8 mouse cellular contexts compared by ENCODE assay signal in the genomic region with DNA sequence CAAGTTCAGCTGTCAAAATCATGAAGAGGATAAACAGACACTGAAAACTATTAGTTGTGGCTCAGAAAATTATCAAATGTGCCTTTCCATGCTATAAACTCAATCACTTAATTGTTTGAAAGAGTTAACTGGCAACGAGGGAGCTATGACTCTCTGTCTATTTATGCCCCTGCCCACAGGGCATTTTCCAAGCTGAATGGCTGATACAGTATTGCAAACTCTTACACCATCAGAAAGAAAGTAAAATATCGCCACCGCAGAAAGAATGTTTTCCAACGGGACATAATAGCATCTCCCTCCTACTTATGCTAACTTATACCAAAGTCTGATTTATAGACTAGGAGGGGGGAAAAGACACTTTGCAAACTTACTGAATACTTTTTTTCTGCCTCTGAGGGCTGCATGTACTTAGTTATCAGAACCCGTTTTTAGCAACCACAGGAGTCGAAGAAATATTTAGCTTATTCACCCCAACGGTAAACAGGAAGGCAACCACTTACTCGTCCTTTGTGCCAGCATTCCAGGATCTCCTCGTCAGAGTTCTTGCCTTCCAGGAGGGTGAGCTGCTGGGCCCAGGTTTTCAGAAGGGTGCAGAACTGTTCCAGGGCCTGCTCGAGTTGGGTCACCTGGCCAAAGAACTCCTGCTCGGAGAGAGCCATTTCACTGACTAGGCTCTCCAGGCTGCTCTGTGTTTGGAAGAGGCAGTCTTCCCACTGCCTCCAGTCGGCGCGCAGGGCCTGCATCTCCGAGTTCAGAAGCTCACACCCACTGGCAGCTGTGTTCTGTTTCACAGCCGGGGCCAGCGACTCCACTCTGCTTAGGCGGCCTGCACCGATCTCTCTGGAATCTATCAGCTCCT.
DNase-seq lines count a peak whose midpoint lies in the region; ATAC-seq and TF ChIP-seq lines count a peak whose summit lies in the region.

No protein-coding gene starts in this region.

- H3K4me2 ChIP-seq in hindbrain, embryonic 14.5 days (replicated peaks), result no peak overlapping the region; the same call in 1 of the 2 replicates

- H3K4me1 ChIP-seq in hindbrain, embryonic 14.5 days (replicated peaks; ENCODE audit: control insufficient read depth, insufficient read depth, low read length), result 0 out of 2 replicates have a peak, but pooled peaks cover 4% of the 10 kb centered on the region

- H3K36me3 ChIP-seq in C2C12 (ENCODE audit: control insufficient read depth, insufficient read depth), result no peaks in the 10 kb centered on the region
- H3K36me3 ChIP-seq in hindbrain, embryonic 14.5 days (replicated peaks; ENCODE audit: control insufficient read depth, insufficient read depth), result no peaks in the 10 kb centered on the region

- no peak for TF ChIP-seq CTCF in C2C12 (IDR thresholded peaks at IDR 0.05; ENCODE audit: control insufficient read depth, insufficient read depth, insufficient read length)
- TF ChIP-seq CTCF in gastrocnemius, adult 2 months (IDR thresholded peaks at IDR 0.05), result peak; percentile 62

- H3K27ac ChIP-seq in gastrocnemius, adult 2 months, result peak overlapping the region; percentile 93
- peak overlapping the region; percentile 38; the same call in 1 of the 2 replicates for H3K27ac ChIP-seq in hindbrain, embryonic 14.5 days

- DNase-seq in embryo, embryonic 10 days (ENCODE audit: low spot score), result peak; percentile 63
- peak; percentile 89 for DNase-seq in gastrocnemius, adult 2 months
- DNase-seq in hindbrain, embryonic 14.5 days (ENCODE audit: low spot score), result no peak
- peak; percentile 28 to 36 for DNase-seq in layer of hippocampus, postnatal 25 days (ENCODE audit: extremely low spot score in 1 of 2, low spot score in 1 of 2)
- DNase-seq in lung, postnatal 25 days (ENCODE audit: low spot score), result peak; percentile 60
- peak; percentile 45 to 64 for DNase-seq in right cerebral cortex, postnatal 36 days (ENCODE audit: low spot score in 2 of 2)
- no peak for DNase-seq in thymus, postnatal 10 days (ENCODE audit: low spot score in 2 of 2)

- peak overlapping the region; percentile 49 for H3ac ChIP-seq in C2C12 (ENCODE audit: control insufficient read depth, insufficient read length, low read depth)

- no peaks in the 10 kb centered on the region for H3K79me3 ChIP-seq in C2C12 (ENCODE audit: low read depth)

- H3K9ac ChIP-seq in hindbrain, embryonic 14.5 days, result no peak overlapping the region

- intact Hi-C loops in gastrocnemius, adult 2 months (cut with DNase I), result loop anchor here (2.0 kb wide), 1 partner anchor 48 kb away; no protein-coding TSS in a partner anchor

- H3K27me3 ChIP-seq in C2C12 (ENCODE audit: control insufficient read depth, insufficient read depth, insufficient read length), result no peaks in the 10 kb centered on the region
- H3K27me3 ChIP-seq in hindbrain, embryonic 14.5 days (ENCODE audit: control insufficient read depth, insufficient read depth, low read length), result no peaks in the 10 kb centered on the region

- no peaks in the 10 kb centered on the region for H3K9me3 ChIP-seq in hindbrain, embryonic 14.5 days (ENCODE audit: control insufficient read depth, low read length)

- ATAC-seq in hindbrain, embryonic 14.5 days (ENCODE audit: low FRiP score), result peak; percentile 78; the same call in 1 of the 2 replicates

- H3K79me2 ChIP-seq in C2C12 (ENCODE audit: control insufficient read depth, insufficient read depth), result no peaks in the 10 kb centered on the region

- WGBS in hindbrain, embryonic 14.5 days, result 54% methylated on average over 19 of the region's 19 CpGs

- H3K4me3 ChIP-seq in C2C12 (ENCODE audit: insufficient read depth, poor library complexity, severe bottlenecking), result peak overlapping the region; percentile 26
- H3K4me3 ChIP-seq in gastrocnemius, adult 2 months, result peak overlapping the region; percentile 78
- no peak overlapping the region for H3K4me3 ChIP-seq in hindbrain, embryonic 14.5 days (replicated peaks; ENCODE audit: low read length)

TF ChIP-seq in C2C12, 6 proteins besides CTCF, POLR2A, EP300 and RAD21:
- TF ChIP-seq MYOG (IDR thresholded peaks at IDR 0.05; ENCODE audit: control insufficient read depth, extremely low read depth, insufficient read length) (no peak), CEBPB (IDR thresholded peaks at IDR 0.05; ENCODE audit: low read depth) (peak; percentile 40), USF1 (IDR thresholded peaks at IDR 0.05; ENCODE audit: low read depth) (no peak)

Comparison
In these comparisons a context has a peak if more than half of its experiments do, and no peak if none do; other contexts are left out.
1. DNase-seq: peak in embryo, embryonic 10 days (single experiment), gastrocnemius, adult 2 months (single experiment), layer of hippocampus, postnatal 25 days (2 of 2), lung, postnatal 25 days (single experiment) and right cerebral cortex, postnatal 36 days (2 of 2); none in hindbrain, embryonic 14.5 days (single experiment) and thymus, postnatal 10 days (0 of 2).